Mouse (Mus musculus) embryonic fibroblast, embryonic 13.5 days (primary cell): ENCODE results near the gene Slc38a7.

Source experiments
- CTCF ChIP-seq: IDR thresholded peaks from 2 replicates; pipeline ENCODE4 v1.5.1; 2011; ENCODE audit warnings: mild to moderate bottlenecking, control low read depth, low read length, moderate library complexity, borderline replicate concordance; ENCODE audit not compliant: insufficient read depth
- POLR2A ChIP-seq: IDR thresholded peaks from 2 replicates; pipeline ENCODE4 v1.6.1; 2011; ENCODE audit warnings: low read depth, mild to moderate bottlenecking, control low read depth, low read length, moderate library complexity

DNA sequence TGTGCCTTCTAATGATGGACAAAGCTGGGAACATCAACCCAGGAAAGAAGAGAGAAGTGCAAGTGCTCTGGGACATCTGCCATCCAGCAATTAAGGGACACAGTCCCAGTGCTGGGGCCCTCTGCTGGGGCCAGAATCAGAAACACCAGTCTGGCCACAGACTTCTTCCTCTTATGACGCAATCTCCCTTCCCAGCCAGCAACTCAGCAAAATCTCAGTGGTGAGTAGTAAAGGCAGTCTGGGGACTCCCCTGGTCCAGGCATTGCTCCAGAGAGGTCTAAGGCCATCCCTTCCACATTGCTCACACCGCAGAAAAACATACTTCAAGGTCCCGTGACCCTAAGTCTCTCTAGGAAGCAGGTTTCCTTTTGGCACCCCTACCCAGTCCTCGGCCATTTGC is 1.0 kb downstream of the Slc38a7 start:
- TF ChIP-seq CTCF: no peak
- TF ChIP-seq POLR2A: peak; percentile 55
